Mouse (Mus musculus) bone marrow macrophage, adult 2 months (primary cell): Measurements from ENCODE around the gene Rasip1. TPM values are rescaled to one million over a fixed set of nuclear protein-coding genes. Genes with fewer than 3 reads are reported as not detected.

Experiments
- H3K27ac ChIP-seq: 2 replicates; pipeline ENCODE4 v1.5.1; 2012; ENCODE audit warnings: low read depth, low read length; ENCODE audit not compliant: insufficient read depth
- H3K4me1 ChIP-seq: 2 replicates; pipeline ENCODE4 v1.6.1; 2012; ENCODE audit warnings: low read length; ENCODE audit not compliant: control insufficient read depth, insufficient read depth
- H3K4me3 ChIP-seq: 2 replicates; pipeline ENCODE4 v1.5.1; 2012; ENCODE audit warnings: mild to moderate bottlenecking, low read length, moderate library complexity; ENCODE audit not compliant: insufficient read depth
- CTCF ChIP-seq: IDR thresholded peaks from 2 replicates; pipeline ENCODE4 v1.5.1; 2012; ENCODE audit warnings: low read depth, mild to moderate bottlenecking, low read length, moderate library complexity
- POLR2A ChIP-seq: IDR thresholded peaks from 2 replicates; pipeline ENCODE4 v1.6.1; 2012; ENCODE audit warnings: mild to moderate bottlenecking, low read depth, low read length, borderline replicate concordance
- polyA plus RNA-seq: library from polyadenylated mRNA; stranded (reverse); fragments of >200 nt; gene quantifications from 2 replicates; pipeline ENCODE4 v1.2.4, GENCODE M21; 2012; ENCODE audit not compliant: missing spikeins, insufficient read depth, insufficient read length

The Rasip1 gene
- polyA plus RNA-seq, 1 experiment: 0.40 TPM

- TF ChIP-seq CTCF (no peak), POLR2A (no peak)
- Histone ChIP-seq H3K4me3 (no peak overlapping the region), H3K4me1 (peaks cover 7% of the 10 kb centered on the region), H3K27ac (no peak overlapping the region)
Observed at GRCm38 (mm10) chr7:45665303-45666138, 38.2 kb downstream of the Rasip1 start.

GRCm38 (mm10) chr7:45666161-45666560 is 38.9 kb downstream of the Rasip1 start, which contains the start of gene Fut2:
TSS of gene Fut2 (minus strand) at chr7:45666394.
- Histone ChIP-seq H3K4me1 (peaks cover 1% of the 10 kb centered on the region), H3K27ac (no peak within 1 kb of the TSS), H3K4me3 (no peak within 1 kb of the TSS)
- TF ChIP-seq CTCF: no peak
- TF ChIP-seq POLR2A: no peak

GRCm38 (mm10) chr7:45667761-45668160 is 40.5 kb downstream of the Rasip1 start:
- Histone ChIP-seq H3K27ac (no peak overlapping the region), H3K4me1 (no peaks in the 10 kb centered on the region), H3K4me3 (no peak overlapping the region)
- TF ChIP-seq CTCF: no peak
- no peak for TF ChIP-seq POLR2A

GRCm38 (mm10) chr7:45668921-45669320 is 41.6 kb downstream of the Rasip1 start:
- Histone ChIP-seq H3K27ac (no peak overlapping the region), H3K4me3 (no peak overlapping the region), H3K4me1 (no peaks in the 10 kb centered on the region)
- TF ChIP-seq POLR2A (no peak), CTCF (no peak)

- peaks cover 35% of the 10 kb centered on the region for H3K4me1 ChIP-seq
- no peak overlapping the region for H3K4me3 ChIP-seq
- H3K27ac ChIP-seq: no peak overlapping the region
- TF ChIP-seq POLR2A (no peak), CTCF (no peak)
Observed at GRCm38 (mm10) chr7:45677627-45678295, 50.5 kb downstream of the Rasip1 start.

- Histone ChIP-seq H3K4me3 (no peak overlapping the region), H3K4me1 (peaks cover 35% of the 10 kb centered on the region), H3K27ac (no peak overlapping the region)
- TF ChIP-seq CTCF: no peak
Observed at GRCm38 (mm10) chr7:45678513-45678912, 51.2 kb downstream of the Rasip1 start.

- Histone ChIP-seq H3K4me1 (peaks cover 35% of the 10 kb centered on the region), H3K4me3 (no peak overlapping the region), H3K27ac (peak overlapping the region; percentile 23)
- TF ChIP-seq POLR2A (no peak), CTCF (no peak)
Observed at GRCm38 (mm10) chr7:45679966-45680621, 52.8 kb downstream of the Rasip1 start.

- Histone ChIP-seq H3K4me3 (no peak overlapping the region), H3K4me1 (peaks cover 35% of the 10 kb centered on the region), H3K27ac (no peak overlapping the region)
- TF ChIP-seq POLR2A (no peak), CTCF (no peak)
Observed at GRCm38 (mm10) chr7:45681046-45681736, 53.9 kb downstream of the Rasip1 start.

- Histone ChIP-seq H3K4me1 (peaks cover 35% of the 10 kb centered on the region), H3K4me3 (no peak overlapping the region), H3K27ac (no peak overlapping the region)
- TF ChIP-seq POLR2A (no peak), CTCF (peak; percentile 92)
Observed at GRCm38 (mm10) chr7:45682144-45683126, 55.1 kb downstream of the Rasip1 start.
